Mouse (Mus musculus): ENCODE measurements around the gene Nxph4. TPM values are rescaled to one million over a fixed set of nuclear protein-coding genes. Genes with fewer than 3 reads are reported as not detected.

The Nxph4 gene
- polyA plus RNA-seq, 1 experiment from 2014 or later: 0.56 TPM

GRCm38 (mm10) chr10:127524646-127525255 lies 9.6 kb downstream of the Nxph4 start:
- DNase-seq (ENCODE audit: low spot score) (no peak), ATAC-seq (replicated peaks; ENCODE audit: low FRiP score) (no peak)
- peaks cover 66% of the 10 kb centered on the region for H3K27me3 ChIP-seq (replicated peaks; ENCODE audit: control insufficient read depth, insufficient read depth, low read length)
- H3K4me1 ChIP-seq (replicated peaks; ENCODE audit: control insufficient read depth, insufficient read depth, low read length): peaks cover 24% of the 10 kb centered on the region
- 5% methylated on average over 23 of the region's 23 CpGs for WGBS
- no peak overlapping the region for H3K4me3 ChIP-seq (ENCODE audit: low read depth, low read length)
- peaks cover 10% of the 10 kb centered on the region for H3K36me3 ChIP-seq (ENCODE audit: control insufficient read depth, insufficient read depth, low read length)
- H3K9me3 ChIP-seq (ENCODE audit: control insufficient read depth, low read length): no peaks in the 10 kb centered on the region
- no peak overlapping the region for H3K4me2 ChIP-seq
- no peak overlapping the region for H3K9ac ChIP-seq (ENCODE audit: low read depth, low read length)
- H3K27ac ChIP-seq (ENCODE audit: low read depth, low read length): no peak overlapping the region

- no peaks in the 10 kb centered on the region for H3K9me3 ChIP-seq (ENCODE audit: control insufficient read depth, low read length)
- peak within 1 kb of the TSS; percentile 88 for H3K4me2 ChIP-seq
- peaks cover 40% of the 10 kb centered on the region for H3K27me3 ChIP-seq (replicated peaks; ENCODE audit: control insufficient read depth, insufficient read depth, low read length)
- peak within 1 kb of the TSS; percentile 85 for H3K9ac ChIP-seq (ENCODE audit: low read depth, low read length)
- peaks cover 35% of the 10 kb centered on the region for H3K36me3 ChIP-seq (ENCODE audit: control insufficient read depth, insufficient read depth, low read length)
- H3K4me3 ChIP-seq (ENCODE audit: low read depth, low read length): peak within 1 kb of the TSS; percentile 68
- peak; percentile 63 for ATAC-seq (replicated peaks; ENCODE audit: low FRiP score)
- under 1% methylated on average over 21 of the region's 21 CpGs for WGBS
- peaks cover 35% of the 10 kb centered on the region for H3K4me1 ChIP-seq (replicated peaks; ENCODE audit: control insufficient read depth, insufficient read depth, low read length)
- DNase-seq (ENCODE audit: low spot score): peak; percentile 87
- H3K27ac ChIP-seq (ENCODE audit: low read depth, low read length): peak within 1 kb of the TSS; percentile 84
These were observed 12.2 kb downstream of the Nxph4 start, which contains the start of gene Shmt2 for GRCm38 (mm10) chr10:127522088-127522581. TSS of gene Shmt2 (minus strand) at chr10:127522444.

GRCm38 (mm10) chr10:127521611-127522080 lies 12.7 kb downstream of the Nxph4 start:
- DNase-seq (ENCODE audit: low spot score) (no peak), ATAC-seq (replicated peaks; ENCODE audit: low FRiP score) (peak; percentile 69)
- peaks cover 36% of the 10 kb centered on the region for H3K36me3 ChIP-seq (ENCODE audit: control insufficient read depth, insufficient read depth, low read length)
- H3K9ac ChIP-seq (ENCODE audit: low read depth, low read length): peak overlapping the region; percentile 85
- H3K4me1 ChIP-seq (replicated peaks; ENCODE audit: control insufficient read depth, insufficient read depth, low read length): peaks cover 40% of the 10 kb centered on the region
- H3K4me2 ChIP-seq: peak overlapping the region; percentile 88
- 4% methylated on average over 12 of the region's 12 CpGs for WGBS
- H3K4me3 ChIP-seq (ENCODE audit: low read depth, low read length): peak overlapping the region; percentile 68
- H3K9me3 ChIP-seq (ENCODE audit: control insufficient read depth, low read length): no peaks in the 10 kb centered on the region
- peaks cover 35% of the 10 kb centered on the region for H3K27me3 ChIP-seq (replicated peaks; ENCODE audit: control insufficient read depth, insufficient read depth, low read length)
- H3K27ac ChIP-seq (ENCODE audit: low read depth, low read length): peak overlapping the region; percentile 84

GRCm38 (mm10) chr10:127520714-127521357 lies 13.5 kb downstream of the Nxph4 start:
- Histone ChIP-seq H3K4me1 (replicated peaks; ENCODE audit: control insufficient read depth, insufficient read depth, low read length) (peaks cover 44% of the 10 kb centered on the region), H3K4me3 (ENCODE audit: low read depth, low read length) (peak overlapping the region; percentile 68), H3K9me3 (ENCODE audit: control insufficient read depth, low read length) (no peaks in the 10 kb centered on the region), H3K36me3 (ENCODE audit: control insufficient read depth, insufficient read depth, low read length) (peaks cover 36% of the 10 kb centered on the region), H3K27me3 (replicated peaks; ENCODE audit: control insufficient read depth, insufficient read depth, low read length) (peaks cover 27% of the 10 kb centered on the region), H3K4me2 (peak overlapping the region; percentile 88), H3K27ac (ENCODE audit: low read depth, low read length) (peak overlapping the region; percentile 84), H3K9ac (ENCODE audit: low read depth, low read length) (peak overlapping the region; percentile 85)
- DNase-seq (ENCODE audit: low spot score): no peak
- ATAC-seq (replicated peaks; ENCODE audit: low FRiP score): no peak
- WGBS: 72% methylated on average over 20 of the region's 20 CpGs

- peaks cover 36% of the 10 kb centered on the region for H3K36me3 ChIP-seq (ENCODE audit: control insufficient read depth, insufficient read depth, low read length)
- WGBS: 86% methylated on average over 37 of the region's 37 CpGs
- H3K9me3 ChIP-seq (ENCODE audit: control insufficient read depth, low read length): no peaks in the 10 kb centered on the region
- H3K9ac ChIP-seq (ENCODE audit: low read depth, low read length): peak overlapping the region; percentile 85
- no peak overlapping the region; the same call in 1 of the 2 replicates for H3K27ac ChIP-seq (ENCODE audit: low read depth, low read length)
- H3K27me3 ChIP-seq (replicated peaks; ENCODE audit: control insufficient read depth, insufficient read depth, low read length): peaks cover 25% of the 10 kb centered on the region
- peak overlapping the region; percentile 68 for H3K4me3 ChIP-seq (ENCODE audit: low read depth, low read length)
- no peak for DNase-seq (ENCODE audit: low spot score)
- peaks cover 50% of the 10 kb centered on the region for H3K4me1 ChIP-seq (replicated peaks; ENCODE audit: control insufficient read depth, insufficient read depth, low read length)
- H3K4me2 ChIP-seq: peak overlapping the region; percentile 88
- ATAC-seq (replicated peaks; ENCODE audit: low FRiP score): no peak
These were observed 14.3 kb downstream of the Nxph4 start for GRCm38 (mm10) chr10:127519903-127520713.

GRCm38 (mm10) chr10:127519041-127519701 lies 15.2 kb downstream of the Nxph4 start:
- no peak for DNase-seq (ENCODE audit: low spot score)
- no peaks in the 10 kb centered on the region for H3K9me3 ChIP-seq (ENCODE audit: control insufficient read depth, low read length)
- peaks cover 54% of the 10 kb centered on the region for H3K4me1 ChIP-seq (replicated peaks; ENCODE audit: control insufficient read depth, insufficient read depth, low read length)
- H3K4me2 ChIP-seq: no peak overlapping the region
- H3K9ac ChIP-seq (ENCODE audit: low read depth, low read length): no peak overlapping the region
- WGBS: 91% methylated on average over 26 of the region's 26 CpGs
- no peak overlapping the region for H3K4me3 ChIP-seq (ENCODE audit: low read depth, low read length)
- H3K36me3 ChIP-seq (ENCODE audit: control insufficient read depth, insufficient read depth, low read length): peaks cover 36% of the 10 kb centered on the region
- no peak overlapping the region for H3K27ac ChIP-seq (ENCODE audit: low read depth, low read length)
- ATAC-seq (replicated peaks; ENCODE audit: low FRiP score): no peak
- H3K27me3 ChIP-seq (replicated peaks; ENCODE audit: control insufficient read depth, insufficient read depth, low read length): peaks cover 24% of the 10 kb centered on the region

- ATAC-seq (replicated peaks; ENCODE audit: low FRiP score): no peak
- Histone ChIP-seq H3K4me2 (no peak overlapping the region), H3K27me3 (replicated peaks; ENCODE audit: control insufficient read depth, insufficient read depth, low read length) (peaks cover 23% of the 10 kb centered on the region), H3K27ac (ENCODE audit: low read depth, low read length) (no peak overlapping the region), H3K4me1 (replicated peaks; ENCODE audit: control insufficient read depth, insufficient read depth, low read length) (peaks cover 66% of the 10 kb centered on the region), H3K9ac (ENCODE audit: low read depth, low read length) (no peak overlapping the region), H3K4me3 (ENCODE audit: low read depth, low read length) (no peak overlapping the region), H3K36me3 (ENCODE audit: control insufficient read depth, insufficient read depth, low read length) (peaks cover 36% of the 10 kb centered on the region), H3K9me3 (ENCODE audit: control insufficient read depth, low read length) (no peaks in the 10 kb centered on the region)
- 92% methylated on average over 22 of the region's 22 CpGs for WGBS
- no peak for DNase-seq (ENCODE audit: low spot score)
These were observed 16.4 kb downstream of the Nxph4 start for GRCm38 (mm10) chr10:127517941-127518340.
